Mouse (Mus musculus): ENCODE data around the gene Gm10961. TPM values are rescaled to one million over a fixed set of nuclear protein-coding genes. Genes with fewer than 3 reads are reported as not detected.

Gm10961 gene
- polyA plus RNA-seq, 1 experiment from 2014 or later = not detected

DNA sequence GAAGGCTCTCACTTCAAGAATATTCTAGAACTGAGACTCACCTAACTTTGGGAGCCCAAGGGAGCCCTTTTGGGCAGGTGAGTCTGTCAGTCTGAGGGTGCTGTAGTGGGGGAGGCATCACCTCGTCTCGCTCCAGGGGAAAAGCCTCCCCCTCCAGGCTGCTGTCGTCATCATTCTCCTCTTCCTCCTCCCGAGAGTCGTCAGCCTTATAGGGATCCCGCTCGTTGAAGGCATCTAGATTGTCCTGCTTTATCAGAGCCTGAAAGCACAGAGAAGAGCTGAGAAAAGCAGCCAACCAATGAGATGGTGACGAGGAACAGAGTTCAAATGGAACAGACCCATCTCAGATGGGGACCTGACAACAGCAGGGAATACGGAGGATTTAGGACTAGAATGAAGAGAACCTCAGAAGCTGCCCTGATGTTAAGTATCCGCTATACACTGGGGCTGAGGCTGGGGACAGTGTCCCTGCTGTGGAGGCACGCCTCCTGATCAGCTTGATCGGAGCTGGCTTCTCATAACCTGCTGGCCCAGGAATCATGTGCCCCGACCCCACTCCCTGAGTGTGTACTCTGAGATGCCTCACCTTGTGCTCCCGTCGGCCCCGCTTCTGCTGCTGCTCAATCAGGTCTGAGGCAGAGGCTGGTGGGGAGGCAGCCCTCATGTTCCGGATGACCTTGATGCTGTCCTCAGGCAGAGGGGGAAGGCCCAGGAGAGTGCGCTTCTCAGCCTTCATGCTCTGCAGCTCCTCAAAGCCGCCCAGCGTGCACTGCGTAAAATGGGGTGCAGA is 9.6 kb upstream of the Gm10961 start:
- Histone ChIP-seq H3K27me3 (no peaks in the 10 kb centered on the region), H3K4me2 (no peak overlapping the region), H3K9me3 (replicated peaks) (no peaks in the 10 kb centered on the region), H3K27ac (no peak overlapping the region), H3K4me3 (no peak overlapping the region), H3K9ac (no peak overlapping the region), H3K36me3 (ENCODE audit: poor library complexity, severe bottlenecking) (peaks cover 98% of the 10 kb centered on the region), H3K4me1 (no peaks in the 10 kb centered on the region)
- ATAC-seq = no peak
- WGBS = 90% methylated on average over 21 of the region's 21 CpGs

DNA sequence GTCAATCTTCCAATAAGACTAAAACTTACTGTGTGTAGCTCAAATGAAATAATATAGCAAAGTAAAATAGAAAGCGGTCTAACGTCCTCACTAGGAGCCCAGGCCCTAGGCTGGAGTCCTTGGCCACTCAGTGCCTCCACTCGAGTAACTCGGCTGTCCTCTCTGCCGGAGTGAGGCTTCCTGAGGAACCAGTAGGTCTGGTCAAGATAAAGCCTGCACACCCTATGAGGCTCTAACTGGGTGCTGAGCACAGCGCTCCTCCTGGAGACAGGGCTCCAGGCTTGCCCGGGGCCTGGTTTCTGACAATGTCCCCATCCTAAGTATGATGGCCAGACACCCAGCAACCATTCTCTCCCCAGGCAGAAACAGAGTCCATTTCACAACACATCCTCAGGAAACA is 8.6 kb upstream of the Gm10961 start:
- H3K4me3 ChIP-seq = no peak overlapping the region
- H3K27ac ChIP-seq = no peak overlapping the region
- peaks cover 98% of the 10 kb centered on the region for H3K36me3 ChIP-seq (ENCODE audit: poor library complexity, severe bottlenecking)
- H3K27me3 ChIP-seq = no peaks in the 10 kb centered on the region
- 93% methylated on average over 7 of the region's 7 CpGs for WGBS
- no peak overlapping the region for H3K9ac ChIP-seq
- no peaks in the 10 kb centered on the region for H3K9me3 ChIP-seq (replicated peaks)
- H3K4me2 ChIP-seq = no peak overlapping the region
- ATAC-seq = no peak
- H3K4me1 ChIP-seq = no peaks in the 10 kb centered on the region

DNA sequence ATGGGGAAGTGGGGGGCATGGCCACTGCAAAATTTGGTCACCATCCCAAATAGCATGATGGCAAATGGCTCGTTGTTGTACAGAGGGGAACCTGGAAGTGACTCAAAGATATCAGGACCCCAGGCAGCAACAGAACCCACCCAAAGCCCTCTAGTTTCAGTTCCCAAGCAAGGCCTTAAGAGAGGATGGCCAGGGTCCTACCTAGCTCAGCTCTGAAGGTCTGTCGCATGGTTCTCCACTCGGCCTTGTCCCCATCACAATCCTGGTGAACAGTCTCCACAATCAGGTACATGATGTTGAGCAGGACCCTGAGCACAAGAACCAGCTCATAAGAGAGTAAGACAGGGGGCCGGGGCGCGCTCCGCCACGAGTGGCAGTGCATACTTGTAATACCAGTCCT is 6.7 kb upstream of the Gm10961 start:
- H3K27me3 ChIP-seq = no peaks in the 10 kb centered on the region
- H3K9ac ChIP-seq = no peak overlapping the region
- no peak overlapping the region for H3K4me3 ChIP-seq
- no peak for ATAC-seq
- peaks cover 2% of the 10 kb centered on the region for H3K4me1 ChIP-seq
- peaks cover 93% of the 10 kb centered on the region for H3K36me3 ChIP-seq (ENCODE audit: poor library complexity, severe bottlenecking)
- no peak overlapping the region for H3K4me2 ChIP-seq
- no peak overlapping the region for H3K27ac ChIP-seq
- H3K9me3 ChIP-seq (replicated peaks) = no peaks in the 10 kb centered on the region
- WGBS = 97% methylated on average over 8 of the region's 8 CpGs

DNA sequence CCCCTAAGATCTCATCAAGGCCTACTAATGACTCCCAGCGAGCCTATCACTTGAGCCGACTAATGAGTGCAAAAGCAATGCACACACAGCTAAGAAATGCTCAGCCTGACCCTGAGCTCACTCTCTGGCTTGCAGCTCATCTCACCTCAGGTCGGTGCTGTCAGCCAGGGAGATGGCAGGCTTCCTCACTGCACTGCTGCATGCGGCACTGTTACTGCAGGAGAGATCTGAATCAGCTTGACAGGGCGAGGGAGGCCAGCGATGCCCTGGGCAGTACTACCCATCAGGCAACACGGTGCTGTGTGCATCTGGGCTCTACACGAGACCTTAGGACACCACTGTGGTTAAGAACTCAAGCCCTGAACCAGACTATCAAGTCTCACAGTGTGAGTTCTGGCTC is 5.6 kb upstream of the Gm10961 start:
- Histone ChIP-seq H3K4me3 (no peak overlapping the region), H3K4me1 (peaks cover 13% of the 10 kb centered on the region), H3K9ac (no peak overlapping the region), H3K4me2 (no peak overlapping the region), H3K36me3 (ENCODE audit: poor library complexity, severe bottlenecking) (peaks cover 84% of the 10 kb centered on the region), H3K9me3 (replicated peaks) (no peaks in the 10 kb centered on the region), H3K27ac (no peak overlapping the region), H3K27me3 (no peaks in the 10 kb centered on the region)
- ATAC-seq = no peak
- WGBS = 96% methylated on average over 8 of the region's 8 CpGs

DNA sequence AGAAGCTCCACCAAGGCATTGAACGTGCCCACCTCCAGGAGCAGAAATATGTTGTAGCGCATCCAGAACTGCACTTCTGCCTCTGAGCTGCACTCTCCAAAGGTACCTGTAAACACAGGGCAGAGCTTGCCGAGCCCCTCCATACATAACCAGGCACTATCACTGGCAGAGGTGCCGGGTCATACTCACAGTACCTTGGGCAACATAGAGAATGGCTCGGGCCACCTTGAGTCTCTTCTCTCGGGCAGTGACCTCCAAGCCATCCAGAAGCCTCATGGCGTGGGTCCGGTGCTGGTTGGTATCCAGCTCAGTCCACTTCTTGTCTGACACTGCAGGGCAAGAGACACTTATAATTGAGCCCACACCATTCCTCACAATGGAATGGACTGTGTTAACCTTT is 4.4 kb upstream of the Gm10961 start:
- H3K9me3 ChIP-seq (replicated peaks) = no peaks in the 10 kb centered on the region
- H3K4me3 ChIP-seq = no peak overlapping the region
- WGBS = 97% methylated on average over 8 of the region's 8 CpGs
- no peaks in the 10 kb centered on the region for H3K27me3 ChIP-seq
- no peak for ATAC-seq
- H3K4me2 ChIP-seq = no peak overlapping the region
- no peak overlapping the region for H3K27ac ChIP-seq
- no peak overlapping the region for H3K9ac ChIP-seq
- H3K36me3 ChIP-seq (ENCODE audit: poor library complexity, severe bottlenecking) = peaks cover 72% of the 10 kb centered on the region
- peaks cover 14% of the 10 kb centered on the region for H3K4me1 ChIP-seq

DNA sequence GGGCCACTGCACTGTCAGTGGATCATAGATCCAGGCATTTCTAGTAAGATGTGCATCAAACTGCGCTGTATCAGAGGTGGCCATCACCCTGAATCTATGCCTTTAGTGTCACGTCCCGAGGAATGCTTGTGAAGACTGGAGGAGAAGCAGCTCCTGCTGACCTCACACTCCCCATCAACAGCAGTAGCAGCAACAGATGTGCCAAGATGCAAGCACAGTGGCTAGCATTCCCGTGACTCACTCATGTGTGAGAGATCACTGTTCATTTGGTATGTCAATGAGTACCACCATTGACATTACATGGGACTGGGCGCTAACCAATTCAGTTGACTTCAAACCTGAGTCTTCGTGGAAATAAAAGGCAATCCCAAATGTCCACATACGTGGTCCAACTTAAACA is 3.5 kb upstream of the Gm10961 start:
- ATAC-seq = no peak
- H3K4me3 ChIP-seq = no peak overlapping the region
- H3K9me3 ChIP-seq (replicated peaks) = no peaks in the 10 kb centered on the region
- H3K36me3 ChIP-seq (ENCODE audit: poor library complexity, severe bottlenecking) = peaks cover 63% of the 10 kb centered on the region
- no peak overlapping the region for H3K4me2 ChIP-seq
- peaks cover 21% of the 10 kb centered on the region for H3K4me1 ChIP-seq
- WGBS = 84% methylated on average over 7 of the region's 7 CpGs
- H3K27me3 ChIP-seq = no peaks in the 10 kb centered on the region
- no peak overlapping the region for H3K27ac ChIP-seq
- no peak overlapping the region for H3K9ac ChIP-seq

DNA sequence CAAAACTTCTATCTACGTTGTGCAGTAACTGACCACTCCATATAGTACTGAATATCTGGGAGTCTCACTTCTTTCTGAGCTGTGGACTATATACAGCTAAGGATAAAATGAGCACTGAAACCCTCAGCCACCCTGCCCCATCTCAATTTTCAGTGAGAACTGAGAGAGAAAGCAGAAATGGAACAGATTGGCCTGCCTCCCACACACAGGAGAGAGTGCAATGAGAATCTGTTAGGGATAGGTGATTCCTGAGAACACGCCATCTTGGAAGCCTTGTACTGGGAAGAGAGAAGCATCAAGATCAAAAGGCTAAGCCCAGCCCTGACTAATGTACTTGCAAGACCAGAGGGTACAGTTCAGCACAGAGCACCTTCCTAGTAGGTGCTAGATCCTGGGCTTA is 2.6 kb upstream of the Gm10961 start:
- peaks cover 54% of the 10 kb centered on the region for H3K36me3 ChIP-seq (ENCODE audit: poor library complexity, severe bottlenecking)
- no peak overlapping the region for H3K4me3 ChIP-seq
- no peaks in the 10 kb centered on the region for H3K27me3 ChIP-seq
- H3K4me1 ChIP-seq = peaks cover 22% of the 10 kb centered on the region
- no peak overlapping the region for H3K9ac ChIP-seq
- WGBS = 100% methylated on average over 2 of the region's 2 CpGs
- no peak for ATAC-seq
- no peak overlapping the region for H3K27ac ChIP-seq
- no peak overlapping the region for H3K4me2 ChIP-seq
- H3K9me3 ChIP-seq (replicated peaks) = no peaks in the 10 kb centered on the region

DNA sequence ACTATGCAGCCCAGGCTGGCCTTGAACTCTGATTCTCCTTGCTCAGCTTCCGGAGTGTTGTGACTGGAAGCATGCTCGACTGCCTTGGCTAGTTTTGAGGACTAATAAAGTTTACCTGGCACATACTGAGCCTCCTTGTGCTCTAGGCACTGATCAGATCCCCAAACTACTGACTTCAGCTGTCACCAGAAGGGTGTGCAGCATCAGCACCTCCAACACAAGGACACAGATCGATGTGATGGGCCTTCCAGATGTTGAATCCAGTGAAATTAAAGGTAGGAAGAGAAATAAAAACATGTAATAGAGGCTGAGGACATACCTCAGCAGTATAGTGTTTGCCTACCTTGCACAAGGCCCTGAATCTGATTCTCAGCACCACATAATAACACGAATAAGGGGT is 1.7 kb upstream of the Gm10961 start:
- no peak for ATAC-seq
- Histone ChIP-seq H3K9ac (no peak overlapping the region), H3K36me3 (ENCODE audit: poor library complexity, severe bottlenecking) (peaks cover 46% of the 10 kb centered on the region), H3K4me3 (0 out of 2 replicates have a peak overlapping the region, but pooled peaks have one; percentile 73), H3K27ac (no peak overlapping the region), H3K27me3 (no peaks in the 10 kb centered on the region), H3K9me3 (replicated peaks) (no peaks in the 10 kb centered on the region), H3K4me2 (0 out of 2 replicates have a peak overlapping the region, but pooled peaks have one; percentile 21), H3K4me1 (peaks cover 22% of the 10 kb centered on the region)
- 93% methylated on average over 4 of the region's 4 CpGs for whole genome bisulfite sequencing

DNA sequence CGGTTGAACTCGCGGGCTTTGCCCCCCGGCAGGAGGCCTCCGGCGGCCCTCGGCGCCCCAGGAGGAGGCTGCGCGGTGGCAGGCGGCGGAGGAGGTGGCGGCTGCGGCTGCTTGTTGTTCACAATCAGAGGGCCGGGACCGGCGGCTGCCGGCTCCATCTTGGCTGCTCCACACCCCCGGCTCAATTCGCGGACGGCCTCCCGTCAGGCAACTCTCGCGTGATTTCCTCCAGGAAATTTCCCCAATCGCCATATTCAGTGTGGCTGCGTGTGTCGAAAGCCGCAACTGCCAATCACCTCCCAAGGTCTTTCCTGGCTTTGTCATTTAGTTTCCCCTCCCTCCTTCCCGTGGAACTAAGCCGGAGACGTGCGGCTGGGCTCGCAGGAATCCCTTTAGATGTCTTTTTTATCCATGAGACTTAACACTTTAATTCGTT is 419 bp downstream of the Gm10961 start, which contains the start of gene Strip1:
Gene Strip1 (minus strand): TSS at position 172 of the 436 bp plus-strand sequence.
- WGBS = under 1% methylated on average over 33 of the region's 35 CpGs
- H3K9ac ChIP-seq = peak within 1 kb of the TSS; percentile 97
- peak within 1 kb of the TSS; percentile 76 for H3K4me2 ChIP-seq
- H3K27ac ChIP-seq = peak within 1 kb of the TSS; percentile 96
- H3K36me3 ChIP-seq (ENCODE audit: poor library complexity, severe bottlenecking) = peaks cover 24% of the 10 kb centered on the region
- H3K4me3 ChIP-seq = peak within 1 kb of the TSS; percentile 73
- no peaks in the 10 kb centered on the region for H3K9me3 ChIP-seq (replicated peaks)
- H3K4me1 ChIP-seq = peaks cover 22% of the 10 kb centered on the region
- H3K27me3 ChIP-seq = no peaks in the 10 kb centered on the region
- ATAC-seq = peak; percentile 98

DNA sequence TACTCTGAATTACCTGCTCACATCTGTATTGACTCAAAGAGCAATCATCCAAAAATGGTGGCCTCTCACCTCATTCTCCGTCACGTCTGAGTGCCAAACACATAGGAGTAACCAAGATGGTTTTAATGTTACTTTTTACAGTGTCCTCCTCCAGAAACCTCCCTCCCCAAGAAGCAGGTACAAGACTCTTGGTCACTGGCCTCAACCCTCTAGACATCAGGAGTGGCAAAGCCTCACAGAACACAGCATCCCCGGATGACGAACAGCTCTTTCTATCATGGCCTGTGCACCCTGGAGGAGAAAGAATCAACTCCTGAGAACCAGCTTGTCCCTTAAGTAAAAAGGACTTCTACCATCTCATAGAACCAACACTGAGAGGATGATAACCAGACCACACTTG is 1.7 kb downstream of the Gm10961 start:
- no peaks in the 10 kb centered on the region for H3K27me3 ChIP-seq
- no peak for ATAC-seq
- WGBS = 89% methylated on average over 4 of the region's 4 CpGs

DNA sequence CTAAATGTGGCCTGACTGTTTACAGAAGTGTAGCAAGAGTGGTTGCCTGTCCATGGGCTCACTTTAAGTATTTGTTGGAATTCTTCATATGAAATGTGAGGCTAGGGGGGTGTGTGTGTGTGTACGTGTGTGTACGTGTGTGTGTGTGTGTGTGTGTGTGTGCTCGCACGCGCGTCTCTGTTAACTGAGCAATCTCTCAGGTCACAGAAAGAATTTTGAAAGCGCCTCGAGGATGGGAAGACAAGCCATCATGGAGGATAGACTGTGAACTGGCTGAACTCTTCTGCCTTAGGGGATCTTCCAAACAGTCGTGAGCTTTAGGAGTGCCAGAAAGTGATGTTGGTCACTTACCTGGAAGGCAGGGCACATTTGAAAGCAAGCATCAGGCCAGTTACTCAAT is 2.8 kb downstream of the Gm10961 start:
- peaks cover 24% of the 10 kb centered on the region for H3K4me1 ChIP-seq
- 95% methylated on average over 9 of the region's 9 CpGs for WGBS
- no peak overlapping the region for H3K4me3 ChIP-seq
- no peak overlapping the region for H3K9ac ChIP-seq
- no peaks in the 10 kb centered on the region for H3K27me3 ChIP-seq
- ATAC-seq = no peak
- H3K4me2 ChIP-seq = no peak overlapping the region
- peaks cover under 1% of the 10 kb centered on the region; the same call in 1 of the 2 replicates for H3K36me3 ChIP-seq (ENCODE audit: poor library complexity, severe bottlenecking)
- H3K9me3 ChIP-seq (replicated peaks) = no peaks in the 10 kb centered on the region
- no peak overlapping the region for H3K27ac ChIP-seq

More for the DNA sequence above, 1.7 kb downstream of the Gm10961 start:
- no peaks in the 10 kb centered on the region for H3K9me3 ChIP-seq (replicated peaks)
- H3K4me3 ChIP-seq = no peak overlapping the region
- peaks cover 24% of the 10 kb centered on the region for H3K4me1 ChIP-seq
- H3K9ac ChIP-seq = no peak overlapping the region
- no peak overlapping the region for H3K27ac ChIP-seq
- peaks cover 12% of the 10 kb centered on the region for H3K36me3 ChIP-seq (ENCODE audit: poor library complexity, severe bottlenecking)
- H3K4me2 ChIP-seq = no peak overlapping the region

DNA sequence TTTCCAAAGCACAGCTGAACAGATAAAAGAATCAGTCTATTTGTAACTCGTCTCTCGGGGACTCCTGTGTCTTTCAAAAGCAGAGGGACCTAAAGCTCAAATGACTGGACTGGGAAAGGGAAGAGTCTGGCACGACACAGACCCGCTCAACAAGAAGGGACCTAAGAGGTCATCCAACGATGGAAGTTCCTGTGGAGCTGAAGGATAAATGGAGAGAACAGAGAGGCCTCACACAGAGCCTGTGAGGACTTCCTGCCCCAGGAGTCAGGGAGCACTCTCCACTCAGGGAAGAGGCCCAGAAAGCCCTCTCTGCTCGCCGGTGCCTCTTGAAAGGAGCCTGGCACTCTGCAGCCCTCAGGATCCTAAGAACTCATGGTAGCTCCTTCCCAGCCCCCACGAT is 4.7 kb downstream of the Gm10961 start:
- Histone ChIP-seq H3K36me3 (ENCODE audit: poor library complexity, severe bottlenecking) (no peaks in the 10 kb centered on the region), H3K27me3 (no peaks in the 10 kb centered on the region), H3K9me3 (replicated peaks) (no peaks in the 10 kb centered on the region), H3K4me2 (no peak overlapping the region), H3K27ac (no peak overlapping the region), H3K4me3 (no peak overlapping the region), H3K9ac (no peak overlapping the region), H3K4me1 (0 out of 2 replicates have a peak, but pooled peaks cover 10% of the 10 kb centered on the region)
- 59% methylated on average over 8 of the region's 8 CpGs for WGBS
- no peak for ATAC-seq

Data from forebrain, embryonic 13.5 days (tissue).